Mouse (Mus musculus): Measurements from ENCODE around the gene Slc15a1. TPM values are rescaled to one million over a fixed set of nuclear protein-coding genes. Genes with fewer than 3 reads are reported as not detected.

Slc15a1 gene
- total RNA-seq (2021), result not detected
- long read RNA-seq, experiment 1, result 0 reads
- long read RNA-seq, experiment 2, result 0 reads

DNA sequence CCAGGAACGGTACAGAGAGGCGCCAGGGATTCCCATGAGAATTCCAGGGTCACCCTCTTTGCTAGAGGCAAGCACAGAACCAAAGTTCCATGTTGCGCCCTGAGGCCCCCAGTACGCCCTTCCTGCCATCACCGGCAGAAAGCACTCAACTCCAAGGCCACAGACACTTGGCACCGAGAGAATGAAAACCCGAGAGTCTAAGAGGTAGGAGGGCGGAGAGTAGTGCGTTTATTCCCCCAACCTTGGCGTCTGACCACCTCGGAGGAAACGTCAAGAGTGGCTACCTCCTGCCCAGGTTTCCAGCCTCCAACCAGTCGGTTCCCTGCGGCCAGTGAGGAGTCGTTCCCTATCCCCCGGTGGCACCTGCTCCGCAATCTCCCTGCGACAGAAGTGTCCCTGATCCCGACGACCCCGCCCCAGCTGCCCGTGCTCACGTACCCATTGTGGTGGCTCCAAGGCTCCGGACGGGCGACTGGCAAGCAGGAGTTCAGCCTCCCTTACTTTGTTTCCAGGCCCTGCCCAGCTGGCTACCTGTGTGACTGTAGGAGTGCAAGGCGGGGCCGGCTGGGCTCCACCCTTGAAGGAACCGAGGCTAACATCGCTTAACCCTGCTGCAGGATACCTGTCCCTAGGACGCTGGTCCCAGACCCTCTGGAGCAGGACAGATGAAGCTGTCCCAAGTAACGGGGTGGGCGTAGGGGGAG, at the start of gene Slc15a1:
TSS of gene Slc15a1 (minus strand) at position 472 of the 704 bp plus-strand sequence.
- DNase-seq, result no peak

DNA sequence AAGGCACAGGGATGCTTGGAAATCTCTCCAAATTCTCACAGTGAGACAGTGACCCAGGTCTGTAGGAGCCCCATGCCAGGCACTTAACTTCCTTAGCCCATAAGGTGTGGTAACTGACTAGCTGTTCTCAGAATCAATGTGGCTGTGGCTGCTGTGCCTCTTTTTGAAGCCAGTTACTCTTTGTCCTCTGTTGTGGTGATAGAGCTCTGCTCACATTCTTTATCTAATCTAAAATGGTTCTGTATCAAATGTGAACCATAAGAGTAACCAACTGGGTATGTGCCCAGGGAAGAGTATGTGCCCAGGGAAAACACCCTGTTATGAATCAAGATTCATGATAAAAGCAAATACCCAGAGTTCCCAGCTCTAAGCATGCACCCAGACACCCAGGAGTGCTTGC, 48.7 kb upstream of the Slc15a1 start:
- no peak for DNase-seq

DNA sequence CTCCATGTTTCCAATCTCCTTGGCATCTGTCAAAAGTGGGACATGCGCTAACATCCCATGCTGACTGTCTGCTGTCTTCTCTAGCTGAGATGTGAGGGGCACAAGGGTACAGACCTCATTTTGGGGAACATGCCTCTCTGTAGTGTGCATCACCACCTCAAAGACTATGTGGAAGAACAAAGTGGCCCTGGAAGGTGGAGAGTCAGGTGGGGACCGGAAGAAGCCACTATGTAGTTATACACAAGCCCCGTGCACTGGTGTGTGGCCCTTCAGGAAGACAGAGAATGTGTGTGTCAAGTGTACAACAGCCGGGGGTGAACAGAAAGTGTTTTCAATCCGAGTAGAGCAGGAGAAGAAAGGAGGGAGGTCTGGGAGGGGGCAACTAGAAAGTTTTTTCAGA, 47.5 kb upstream of the Slc15a1 start:
- no peak for DNase-seq

DNA sequence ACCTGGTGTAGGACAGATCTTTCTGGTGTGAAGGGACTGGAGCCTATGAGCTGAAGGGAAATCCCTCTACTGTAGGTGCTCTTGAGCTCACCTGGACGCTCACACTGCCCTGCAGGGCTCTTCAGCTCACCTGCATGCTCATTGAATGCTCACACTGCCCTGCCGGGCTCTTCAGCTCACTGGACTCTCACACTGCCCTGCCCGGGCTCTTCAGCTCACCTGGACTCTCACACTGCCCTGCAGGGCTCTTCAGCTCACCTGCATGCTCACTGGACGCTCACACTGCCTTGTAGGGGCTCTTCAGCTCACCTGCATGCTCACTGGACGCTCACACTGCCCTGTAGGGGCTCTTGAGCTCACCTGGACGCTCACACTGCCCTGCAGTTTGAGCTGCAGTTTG, 44.8 kb upstream of the Slc15a1 start:
- DNase-seq, result no peak

DNA sequence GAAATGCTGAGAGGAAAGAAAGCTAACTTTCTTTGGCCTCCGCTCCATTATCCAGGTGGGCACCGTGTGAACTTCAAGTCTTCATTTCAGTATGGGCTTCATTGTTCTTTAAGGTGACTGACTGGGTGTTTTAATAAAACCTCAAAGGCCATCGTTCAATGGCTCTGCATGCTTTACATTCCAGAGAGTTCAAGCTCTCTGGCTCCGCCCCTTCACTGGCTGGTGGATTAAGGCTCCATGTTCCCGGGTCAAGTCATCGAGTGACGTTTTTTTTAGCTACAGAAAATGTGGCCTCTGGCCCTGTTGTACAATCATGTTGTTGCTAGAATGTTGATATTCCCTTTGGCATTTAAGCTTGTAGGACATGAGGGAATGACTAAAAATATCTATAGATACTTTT, 42.7 kb upstream of the Slc15a1 start:
- DNase-seq, result peak in 1 of 2 experiments; percentile 21

DNA sequence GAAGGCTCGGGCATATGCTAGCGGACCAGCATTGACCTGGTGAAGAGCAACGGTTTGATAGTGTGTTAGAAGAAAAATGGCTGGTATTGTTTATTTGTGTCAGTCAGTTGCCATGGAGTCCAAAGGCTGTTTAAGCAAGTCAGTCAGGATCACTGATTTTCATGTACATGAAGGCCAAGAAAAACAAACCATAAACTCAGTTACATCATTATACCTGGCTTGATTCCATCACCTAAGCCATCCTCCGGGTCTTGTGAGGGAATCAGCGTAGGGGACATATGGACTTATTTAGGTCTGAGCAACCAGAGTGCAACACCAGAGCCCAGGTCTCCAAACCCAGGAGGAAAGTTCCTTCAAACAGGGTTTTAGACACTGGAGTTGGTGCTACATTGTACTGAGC, 41.6 kb upstream of the Slc15a1 start:
- no peak for DNase-seq

DNA sequence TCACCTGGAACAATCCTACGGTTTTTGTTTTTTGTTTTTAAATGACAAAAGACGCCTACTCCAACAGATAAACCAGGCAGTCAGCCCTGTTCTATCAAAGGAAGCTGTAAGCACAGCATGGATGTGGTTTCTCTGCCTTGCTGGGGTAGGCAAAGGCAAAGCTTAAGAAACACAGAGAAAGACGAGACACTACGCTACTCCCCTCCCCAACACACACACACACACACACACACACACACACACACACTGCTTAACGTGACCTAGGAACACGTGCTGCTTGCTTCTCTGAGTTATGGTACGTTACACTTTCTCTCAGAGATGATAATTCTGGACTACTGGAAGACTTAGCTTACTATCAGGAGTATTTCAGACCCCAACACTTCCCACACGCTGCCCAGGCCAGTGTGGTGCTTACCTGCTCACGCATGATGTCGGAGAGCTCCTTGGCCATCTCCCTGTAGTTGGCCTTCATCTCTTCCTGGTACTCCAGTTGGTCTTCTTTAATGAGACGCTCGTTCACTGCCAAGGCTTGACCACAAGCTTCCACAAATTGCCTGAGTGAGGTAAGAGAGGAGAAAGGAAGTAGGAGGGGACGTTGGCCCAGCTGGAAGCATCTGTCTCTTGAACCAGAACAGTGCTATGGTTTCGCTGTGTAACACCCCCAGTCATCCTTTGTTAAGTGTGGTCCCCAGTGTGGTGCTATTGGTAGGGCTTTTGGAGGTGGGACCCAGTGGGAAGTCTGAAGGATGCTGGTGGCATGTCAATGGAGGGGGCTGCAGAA, 40.7 kb upstream of the Slc15a1 start:
- DNase-seq, result no peak

DNA sequence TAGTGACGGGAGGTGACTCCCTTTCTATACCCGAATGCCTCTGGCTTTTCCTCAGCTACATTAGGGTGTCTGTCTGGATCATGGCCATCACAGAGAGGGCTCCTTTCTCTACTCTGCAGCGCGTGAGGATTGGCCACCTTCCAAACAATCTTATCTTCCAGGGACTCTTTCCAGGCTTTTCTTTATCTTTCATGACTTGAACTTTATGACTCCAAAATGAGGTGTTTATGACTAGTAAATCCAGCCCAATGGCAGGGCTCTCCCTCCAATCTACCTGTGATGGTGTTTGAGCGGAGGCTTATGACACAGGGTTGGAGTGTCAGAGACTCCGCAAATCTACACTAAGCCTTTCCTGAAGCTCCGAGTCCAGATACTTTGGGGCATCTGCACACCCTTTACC, 36.2 kb upstream of the Slc15a1 start:
- no peak for DNase-seq

DNA sequence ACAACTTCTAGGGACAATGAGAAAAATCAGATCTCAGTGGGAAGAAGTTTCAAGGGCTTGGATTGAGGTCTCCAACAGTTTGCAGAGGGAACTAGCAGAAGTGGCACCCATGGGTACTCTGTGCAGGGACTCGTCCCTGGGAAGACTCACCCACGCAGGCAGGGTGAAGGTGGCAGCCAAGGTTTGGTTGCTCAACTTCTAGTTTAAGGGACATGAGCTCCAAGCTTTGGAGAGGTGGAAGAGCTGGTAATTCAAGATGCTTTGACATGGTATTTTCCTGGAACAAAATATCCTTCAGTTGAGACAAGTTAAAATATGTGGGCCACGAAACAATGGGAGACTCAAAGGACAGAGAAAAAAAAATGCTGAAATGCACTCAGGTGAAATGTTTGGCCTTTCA, 29.4 kb upstream of the Slc15a1 start:
- no peak for DNase-seq

DNA sequence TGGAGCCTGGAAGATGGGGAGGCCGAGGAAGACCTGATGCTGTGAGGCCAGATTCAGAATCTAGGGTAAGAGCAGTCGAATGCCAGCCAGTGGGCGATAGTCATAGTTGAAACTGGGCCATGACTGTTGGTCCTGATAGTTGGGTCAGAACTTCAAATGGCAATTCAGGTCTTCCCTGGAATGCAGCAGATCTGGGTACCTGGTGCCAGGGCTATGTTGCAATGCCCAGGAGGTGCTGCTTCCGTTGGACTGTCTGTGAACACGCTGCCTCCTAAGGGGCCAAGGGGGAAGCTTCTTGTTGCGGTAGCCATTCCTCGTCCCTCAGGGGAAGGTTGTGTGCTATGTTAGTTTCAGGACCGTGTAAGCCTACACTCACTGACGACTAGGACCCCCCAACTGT, 25.8 kb upstream of the Slc15a1 start:
- no peak for DNase-seq

DNA sequence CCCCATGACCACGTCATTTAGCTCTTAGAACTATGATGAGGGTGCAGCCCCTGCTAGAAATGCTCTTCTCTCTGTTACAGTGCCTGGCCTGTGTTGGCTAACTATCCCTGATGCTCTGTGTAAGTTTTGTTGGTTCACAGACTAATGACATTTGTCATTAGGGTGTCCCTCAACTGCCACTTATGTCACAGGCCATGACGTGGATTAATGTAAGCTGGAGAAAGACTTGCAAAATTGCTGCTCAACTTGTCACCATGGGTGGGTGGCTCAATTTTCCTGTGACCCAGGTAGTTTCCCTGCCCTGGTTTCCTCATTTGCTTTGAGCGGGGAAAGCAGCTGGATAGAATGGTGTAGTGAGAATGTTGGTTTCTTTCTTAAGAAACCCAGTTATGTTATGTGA, 22.8 kb upstream of the Slc15a1 start:
- no peak for DNase-seq

DNA sequence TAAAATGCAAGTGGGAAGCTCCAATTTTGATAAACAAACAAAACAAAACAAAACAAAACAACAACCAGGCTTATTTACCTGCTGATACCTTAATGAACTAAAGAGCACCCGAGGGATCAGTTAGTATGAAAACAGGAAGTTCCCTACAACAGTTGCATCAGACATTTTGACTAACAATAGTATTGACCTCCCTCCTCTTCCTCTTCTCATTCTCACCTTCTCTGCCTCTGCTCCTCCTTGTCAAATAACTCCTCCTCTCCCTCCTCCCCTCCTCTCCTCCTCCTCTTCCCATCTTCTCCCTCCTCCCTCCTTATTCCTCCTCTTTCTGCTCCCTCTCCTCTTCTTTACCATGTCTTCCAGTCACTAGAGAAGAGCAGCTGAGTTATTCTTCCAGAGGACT, 22.1 kb upstream of the Slc15a1 start:
- DNase-seq, result no peak

DNA sequence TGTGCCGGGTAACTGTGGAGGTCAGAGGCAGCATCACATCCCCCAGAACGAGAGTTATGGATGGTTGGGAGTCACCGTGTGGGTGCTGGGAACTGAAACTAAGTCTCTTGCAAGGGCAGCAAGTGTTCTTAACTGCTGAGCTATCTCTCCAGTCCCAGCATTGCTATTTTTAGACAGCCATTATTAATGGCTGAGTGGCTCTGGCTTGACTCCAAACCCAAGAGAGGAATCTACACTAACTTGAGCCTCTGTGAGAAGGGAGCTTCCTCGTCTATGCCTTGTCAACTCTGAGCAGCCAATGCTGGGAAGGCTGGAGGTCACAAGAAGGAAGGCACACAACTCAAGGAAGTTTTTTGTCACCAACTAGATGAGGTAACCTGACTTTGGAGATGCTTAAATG, 16.7 kb upstream of the Slc15a1 start:
- peak; percentile 46 to 58 for DNase-seq

DNA sequence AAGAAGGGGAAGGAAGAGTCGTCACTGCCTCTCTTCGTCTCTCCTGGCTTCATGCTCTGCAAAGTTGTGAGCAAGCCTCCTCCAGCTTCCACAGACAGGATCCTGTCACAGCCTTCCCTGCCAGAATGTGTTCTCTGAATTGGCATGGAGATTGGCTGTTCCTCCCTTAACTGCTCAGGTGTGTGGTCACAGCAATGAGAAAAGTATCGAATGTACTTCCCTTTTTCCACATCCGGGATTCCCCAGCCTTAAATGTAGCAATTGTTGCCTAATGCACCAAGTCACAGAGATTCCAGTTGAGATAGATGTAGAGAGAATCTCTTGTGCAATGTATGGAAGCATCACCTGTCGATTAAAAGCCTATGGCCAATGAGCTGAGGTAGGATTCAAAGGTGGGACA, 11.8 kb upstream of the Slc15a1 start:
- DNase-seq, result no peak

DNA sequence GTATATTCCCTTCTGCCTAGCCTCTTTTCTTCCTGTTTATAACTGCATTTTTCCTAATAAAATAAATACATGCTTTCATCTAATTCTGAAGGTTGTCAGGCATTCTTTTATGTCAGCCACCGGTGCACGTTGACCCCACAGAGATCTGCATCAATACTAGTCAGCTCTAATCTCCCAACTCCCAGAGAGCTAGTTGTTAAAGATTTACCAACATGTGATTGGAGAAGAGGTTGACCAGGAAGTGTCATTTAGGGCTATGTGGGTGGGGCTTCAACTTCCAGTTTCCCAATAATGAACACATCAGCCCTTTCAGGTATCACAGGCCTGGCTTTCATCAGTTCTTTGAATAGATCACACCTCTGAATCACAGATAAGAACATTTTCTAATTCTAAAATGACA, 3.9 kb upstream of the Slc15a1 start:
- DNase-seq, result no peak

DNA sequence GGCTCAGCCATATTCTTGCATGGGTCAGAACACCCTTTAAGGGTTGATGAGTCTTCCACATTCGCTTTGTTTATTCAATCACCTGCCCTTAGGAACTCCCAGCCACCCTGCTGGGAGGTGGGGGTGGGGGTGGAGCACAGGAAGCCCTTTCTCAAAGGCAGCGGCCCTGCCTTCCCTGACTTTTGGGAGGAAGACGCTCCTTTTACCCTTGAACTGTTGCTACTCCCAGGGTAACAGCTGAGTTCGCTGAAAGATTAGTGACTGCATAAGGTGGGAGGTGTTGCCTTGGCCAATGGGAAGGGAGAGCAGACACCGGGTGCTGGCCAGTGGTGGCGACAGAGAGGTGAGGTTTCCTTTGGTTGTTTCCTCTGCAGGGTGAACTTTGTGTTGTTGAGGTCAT, 1.3 kb upstream of the Slc15a1 start:
- DNase-seq, result no peak

DNA sequence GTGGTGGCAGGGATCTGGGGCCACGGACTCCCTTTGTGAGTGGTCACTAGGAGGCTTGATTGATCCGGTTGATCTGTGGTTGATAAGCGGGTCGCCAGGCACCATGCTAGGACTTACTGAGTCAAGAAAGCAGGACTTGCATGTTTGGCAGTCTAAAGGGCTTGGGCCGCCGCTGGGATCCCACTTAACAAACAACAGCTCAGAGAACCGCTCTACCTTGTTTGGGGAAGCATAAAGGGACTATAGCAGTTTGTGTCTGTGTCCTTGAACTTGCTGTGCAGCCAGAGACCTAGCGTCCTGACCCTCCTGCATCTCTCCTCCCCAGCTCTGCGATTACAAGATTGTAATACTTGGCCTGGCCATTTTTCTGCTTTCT, 421 bp upstream of the Slc15a1 start:
- no peak for DNase-seq

DNA sequence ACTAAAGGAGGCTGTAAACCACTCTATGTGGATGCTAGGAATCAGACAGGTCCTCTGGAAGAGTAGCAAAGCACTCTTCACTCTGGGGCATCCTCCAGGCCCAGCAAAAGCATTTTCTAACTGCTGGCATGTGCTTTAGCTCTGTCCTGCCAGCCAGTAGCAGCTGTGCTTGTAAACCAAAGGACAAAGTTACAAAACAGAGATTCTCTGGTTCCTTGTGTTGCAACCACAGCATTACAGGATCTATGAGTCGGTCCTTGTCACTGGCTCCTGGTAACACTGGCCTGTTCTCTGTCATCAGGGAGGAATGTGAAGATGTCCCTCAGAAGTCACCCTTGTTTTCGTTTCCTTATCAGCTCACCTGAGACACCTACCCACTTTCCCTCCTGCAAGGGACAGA, 4.5 kb downstream of the Slc15a1 start:
- DNase-seq, result no peak

DNA sequence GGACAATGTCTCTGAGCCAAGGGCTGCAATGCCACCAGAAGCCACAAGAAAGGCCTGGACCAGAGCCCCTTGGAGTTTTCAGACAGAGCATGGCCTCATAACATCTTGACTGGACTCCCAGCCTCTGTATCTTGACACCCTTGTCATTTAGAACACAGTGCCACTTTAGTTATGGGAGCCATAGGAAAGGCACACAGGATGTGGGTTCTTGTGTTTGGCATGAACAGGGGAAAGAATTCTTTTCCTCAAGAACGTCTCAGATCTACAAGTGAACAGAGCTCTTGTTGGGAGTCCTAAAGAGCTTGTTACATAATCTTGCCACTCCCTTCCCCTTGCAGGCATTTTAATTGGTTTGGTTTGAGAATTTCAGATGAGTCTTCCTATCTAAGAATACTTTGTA, 5.3 kb downstream of the Slc15a1 start:
- no peak for DNase-seq

DNA sequence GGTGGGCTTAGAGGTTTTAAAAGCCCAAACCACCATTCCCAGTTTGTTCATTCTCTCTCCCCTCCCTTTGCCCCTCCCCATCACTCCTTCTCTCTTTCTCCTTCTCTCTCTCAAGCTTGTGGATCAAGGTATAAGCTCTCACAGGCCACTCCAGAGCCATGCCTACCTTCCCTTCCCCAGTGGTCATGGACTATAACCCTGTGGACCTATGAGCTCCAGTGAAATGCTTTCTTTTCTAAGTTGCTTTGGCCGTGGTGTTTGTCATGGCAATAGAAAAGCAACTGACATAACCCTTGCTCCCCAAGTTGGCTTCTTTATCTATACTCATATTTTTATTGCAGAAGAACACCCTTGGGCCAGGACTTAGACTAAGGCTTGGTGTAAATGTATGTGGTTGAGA, 7.3 kb downstream of the Slc15a1 start:
- DNase-seq, result no peak

DNA sequence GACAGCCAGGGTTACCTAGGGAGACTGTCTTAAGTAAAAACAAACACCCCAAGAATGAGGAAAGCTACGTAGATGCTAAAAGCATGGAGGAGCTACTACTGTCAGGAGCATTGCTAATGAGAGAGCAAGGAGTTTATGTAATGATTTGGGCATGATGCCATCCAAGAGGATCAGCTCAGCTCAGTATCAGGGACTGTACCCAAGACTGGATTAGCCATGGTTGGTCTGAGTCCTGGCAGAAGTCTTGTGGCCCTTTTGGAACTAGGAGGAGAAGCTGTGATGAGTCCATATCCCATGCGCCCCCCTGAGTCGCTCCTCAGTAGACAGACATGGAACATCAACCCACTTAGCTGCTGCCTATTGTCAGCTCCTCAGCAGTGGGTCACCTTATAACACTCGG, 9.3 kb downstream of the Slc15a1 start:
- no peak for DNase-seq

DNA sequence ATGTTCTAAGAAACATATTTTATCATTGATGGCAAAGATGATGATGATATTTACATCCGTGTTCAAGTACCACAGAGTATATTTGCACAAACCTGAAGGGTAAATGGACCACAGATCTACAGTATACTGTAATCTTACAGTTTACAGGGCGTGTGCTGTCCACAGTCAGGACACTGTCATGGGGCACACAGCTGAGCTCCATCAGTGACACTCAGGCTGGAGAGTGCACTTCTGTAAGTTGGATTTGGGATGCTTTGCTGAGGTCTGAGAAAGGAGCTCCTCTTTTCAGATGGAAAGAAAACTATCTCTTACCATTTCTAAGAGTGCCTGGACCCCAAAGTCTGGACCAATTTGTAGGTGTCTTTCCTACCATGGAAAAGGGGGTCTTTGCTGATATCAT, 9.9 kb downstream of the Slc15a1 start:
- DNase-seq, result no peak

DNA sequence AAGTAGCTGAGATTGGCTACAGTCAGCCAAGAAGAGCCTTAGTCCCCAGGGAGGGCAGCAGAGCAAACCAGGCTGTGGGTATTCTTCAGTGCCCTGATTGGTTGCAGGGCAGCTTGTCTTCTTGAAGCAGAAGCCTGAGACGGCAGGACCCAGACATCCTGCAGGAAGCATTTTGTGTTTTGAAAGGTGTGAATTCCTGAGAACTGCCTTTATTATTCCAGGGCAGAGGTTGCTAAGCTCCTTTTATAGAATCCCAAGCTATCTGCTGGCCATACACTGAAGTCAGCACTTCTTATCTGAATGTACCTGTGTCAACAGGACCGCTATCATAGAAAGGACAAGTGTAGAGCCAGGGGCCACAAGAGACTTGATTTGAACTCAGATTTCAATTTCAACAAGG, 10.8 kb downstream of the Slc15a1 start:
- DNase-seq, result no peak

DNA sequence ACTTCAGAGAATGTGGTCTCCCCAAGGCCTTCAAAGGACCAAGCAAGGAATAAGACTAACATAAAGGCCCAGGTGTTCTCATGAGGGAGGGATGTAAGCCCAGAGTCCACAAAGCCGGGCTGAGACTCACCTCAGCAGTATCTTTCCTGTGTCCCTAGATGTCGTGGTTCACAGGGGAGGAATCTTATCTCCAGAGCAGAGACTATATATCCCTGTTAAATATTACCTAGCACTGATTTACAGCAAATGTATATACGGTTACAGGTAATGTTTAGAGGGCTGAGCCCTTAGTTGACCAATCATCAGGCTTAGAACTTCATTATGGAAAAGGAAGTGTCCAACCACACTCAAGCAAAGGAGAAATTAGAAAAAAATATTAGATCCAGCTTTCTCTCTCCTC, 11.3 kb downstream of the Slc15a1 start:
- DNase-seq, result no peak

Measured in adrenal gland, postnatal 36 days (tissue).